Mouse (Mus musculus) erythroblast, embryonic 14.5 days (primary cell): ENCODE results near the gene Icam5.

ENCODE experiments used
- GATA1 ChIP-seq: IDR thresholded peaks from 2 replicates; pipeline ENCODE4 v1.6.1; 2012; ENCODE audit warnings: low read length, inconsistent platforms, mixed read lengths
- TAL1 ChIP-seq: IDR thresholded peaks from 3 replicates; pipeline ENCODE4 v1.6.1; 2012; ENCODE audit warnings: low read length, inconsistent platforms, mixed read lengths

DNA sequence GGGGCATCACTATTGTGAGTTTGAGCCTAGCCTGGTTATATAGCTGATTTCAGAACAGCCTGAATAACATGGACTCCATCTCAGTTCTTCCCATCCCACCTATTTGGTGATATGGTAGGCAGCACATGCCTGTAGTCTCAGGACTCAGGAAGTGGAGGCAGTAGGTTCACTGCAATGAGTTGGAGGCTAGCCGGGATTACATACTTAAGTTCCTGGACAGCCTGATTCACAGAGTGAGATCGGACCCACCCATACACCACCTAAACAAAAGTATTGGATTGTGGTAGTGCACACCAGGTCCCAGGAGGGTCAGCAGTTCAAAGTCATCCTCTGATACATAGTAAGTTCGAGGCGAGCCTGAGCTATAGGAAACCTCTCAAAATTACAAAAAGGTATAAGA lies 40.8 kb downstream of the Icam5 start:
- TF ChIP-seq GATA1: no peak
- TF ChIP-seq TAL1: no peak
